Mouse (Mus musculus): Measurements from ENCODE around the gene Exd2. TPM values are rescaled to one million over a fixed set of nuclear protein-coding genes. Genes with fewer than 3 reads are reported as not detected.
A peak's percentile ranks its signal among the peaks of the same experiment; 100 is the strongest.

Gene Exd2
- polyA plus RNA-seq, 1 experiment from 2014 or later: 51.7 TPM

GRCm38 (mm10) chr12:80525513-80525912, 62.6 kb downstream of the Exd2 start:
- peak overlapping the region; percentile 9; the same call in 1 of the 2 replicates for H3K27ac ChIP-seq (ENCODE audit: low read depth, low read length)
- peak; percentile 74 for DNase-seq (ENCODE audit: low spot score)
- H3K9me3 ChIP-seq (ENCODE audit: control insufficient read depth, low read length): no peaks in the 10 kb centered on the region
- no peak overlapping the region for H3K4me3 ChIP-seq (ENCODE audit: low read depth, low read length)
- no peaks in the 10 kb centered on the region for H3K36me3 ChIP-seq (ENCODE audit: control insufficient read depth, insufficient read depth, low read length)
- peaks cover 30% of the 10 kb centered on the region for H3K4me1 ChIP-seq (replicated peaks; ENCODE audit: control insufficient read depth, insufficient read depth, low read length)
- WGBS: 4% methylated on average over 7 of the region's 7 CpGs
- no peaks in the 10 kb centered on the region for H3K27me3 ChIP-seq (ENCODE audit: control insufficient read depth, insufficient read depth, low read length)
- no peak overlapping the region for H3K9ac ChIP-seq (ENCODE audit: low read length)
- ATAC-seq (replicated peaks; ENCODE audit: low FRiP score): peak; percentile 80; the same call in 1 of the 2 replicates
- 0 out of 2 replicates have a peak overlapping the region, but pooled peaks have one; percentile 8 for H3K4me2 ChIP-seq (ENCODE audit: low read depth, low read length, severe bottlenecking)

GRCm38 (mm10) chr12:80526511-80526910, 63.6 kb downstream of the Exd2 start:
- H3K27ac ChIP-seq (ENCODE audit: low read depth, low read length): no peak overlapping the region
- H3K4me2 ChIP-seq (ENCODE audit: low read depth, low read length, severe bottlenecking): no peak overlapping the region
- H3K9ac ChIP-seq (ENCODE audit: low read length): no peak overlapping the region
- H3K36me3 ChIP-seq (ENCODE audit: control insufficient read depth, insufficient read depth, low read length): no peaks in the 10 kb centered on the region
- ATAC-seq (replicated peaks; ENCODE audit: low FRiP score) (no peak), DNase-seq (ENCODE audit: low spot score) (no peak)
- no peak overlapping the region for H3K4me3 ChIP-seq (ENCODE audit: low read depth, low read length)
- peaks cover 29% of the 10 kb centered on the region for H3K4me1 ChIP-seq (replicated peaks; ENCODE audit: control insufficient read depth, insufficient read depth, low read length)
- no peaks in the 10 kb centered on the region for H3K27me3 ChIP-seq (ENCODE audit: control insufficient read depth, insufficient read depth, low read length)
- 60% methylated on average over 2 of the region's 2 CpGs for WGBS
- no peaks in the 10 kb centered on the region for H3K9me3 ChIP-seq (ENCODE audit: control insufficient read depth, low read length)

GRCm38 (mm10) chr12:80527727-80528389, 65.0 kb downstream of the Exd2 start:
- ATAC-seq (replicated peaks; ENCODE audit: low FRiP score) (no peak), DNase-seq (ENCODE audit: low spot score) (no peak)
- Histone ChIP-seq H3K9me3 (ENCODE audit: control insufficient read depth, low read length) (no peaks in the 10 kb centered on the region), H3K9ac (ENCODE audit: low read length) (peak overlapping the region; percentile 16; the same call in 1 of the 2 replicates), H3K4me2 (ENCODE audit: low read depth, low read length, severe bottlenecking) (no peak overlapping the region), H3K4me3 (ENCODE audit: low read depth, low read length) (no peak overlapping the region), H3K27me3 (ENCODE audit: control insufficient read depth, insufficient read depth, low read length) (no peaks in the 10 kb centered on the region), H3K36me3 (ENCODE audit: control insufficient read depth, insufficient read depth, low read length) (no peaks in the 10 kb centered on the region), H3K27ac (ENCODE audit: low read depth, low read length) (peak overlapping the region; percentile 41; the same call in 1 of the 2 replicates), H3K4me1 (replicated peaks; ENCODE audit: control insufficient read depth, insufficient read depth, low read length) (peaks cover 24% of the 10 kb centered on the region)
- WGBS: 74% methylated on average over 5 of the region's 5 CpGs

GRCm38 (mm10) chr12:80530052-80530451, 67.2 kb downstream of the Exd2 start:
- H3K9ac ChIP-seq (ENCODE audit: low read length): no peak overlapping the region
- no peak overlapping the region for H3K4me3 ChIP-seq (ENCODE audit: low read depth, low read length)
- no peaks in the 10 kb centered on the region for H3K36me3 ChIP-seq (ENCODE audit: control insufficient read depth, insufficient read depth, low read length)
- ATAC-seq (replicated peaks; ENCODE audit: low FRiP score) (no peak), DNase-seq (ENCODE audit: low spot score) (no peak)
- WGBS: 90% methylated on average over 2 of the region's 2 CpGs
- H3K27ac ChIP-seq (ENCODE audit: low read depth, low read length): no peak overlapping the region
- H3K4me2 ChIP-seq (ENCODE audit: low read depth, low read length, severe bottlenecking): no peak overlapping the region
- no peaks in the 10 kb centered on the region for H3K27me3 ChIP-seq (ENCODE audit: control insufficient read depth, insufficient read depth, low read length)
- H3K9me3 ChIP-seq (ENCODE audit: control insufficient read depth, low read length): no peaks in the 10 kb centered on the region
- H3K4me1 ChIP-seq (replicated peaks; ENCODE audit: control insufficient read depth, insufficient read depth, low read length): peaks cover 16% of the 10 kb centered on the region

- Histone ChIP-seq H3K27ac (ENCODE audit: low read depth, low read length) (no peak overlapping the region), H3K9me3 (ENCODE audit: control insufficient read depth, low read length) (no peaks in the 10 kb centered on the region), H3K36me3 (ENCODE audit: control insufficient read depth, insufficient read depth, low read length) (no peaks in the 10 kb centered on the region), H3K4me1 (replicated peaks; ENCODE audit: control insufficient read depth, insufficient read depth, low read length) (peaks cover 13% of the 10 kb centered on the region), H3K4me2 (ENCODE audit: low read depth, low read length, severe bottlenecking) (no peak overlapping the region), H3K4me3 (ENCODE audit: low read depth, low read length) (no peak overlapping the region), H3K27me3 (ENCODE audit: control insufficient read depth, insufficient read depth, low read length) (no peaks in the 10 kb centered on the region), H3K9ac (ENCODE audit: low read length) (no peak overlapping the region)
- ATAC-seq (replicated peaks; ENCODE audit: low FRiP score) (no peak), DNase-seq (ENCODE audit: low spot score) (no peak)
- 83% methylated on average over 6 of the region's 6 CpGs for WGBS
These were observed 67.7 kb downstream of the Exd2 start for GRCm38 (mm10) chr12:80530630-80531029.

- peaks cover 4% of the 10 kb centered on the region; the same call in 1 of the 2 replicates for H3K4me1 ChIP-seq (replicated peaks; ENCODE audit: control insufficient read depth, insufficient read depth, low read length)
- ATAC-seq (replicated peaks; ENCODE audit: low FRiP score) (no peak), DNase-seq (ENCODE audit: low spot score) (no peak)
- H3K4me3 ChIP-seq (ENCODE audit: low read depth, low read length): no peak overlapping the region
- H3K4me2 ChIP-seq (ENCODE audit: low read depth, low read length, severe bottlenecking): no peak overlapping the region
- H3K27me3 ChIP-seq (ENCODE audit: control insufficient read depth, insufficient read depth, low read length): no peaks in the 10 kb centered on the region
- no peak overlapping the region for H3K9ac ChIP-seq (ENCODE audit: low read length)
- no peak overlapping the region for H3K27ac ChIP-seq (ENCODE audit: low read depth, low read length)
- H3K9me3 ChIP-seq (ENCODE audit: control insufficient read depth, low read length): no peaks in the 10 kb centered on the region
- no peaks in the 10 kb centered on the region for H3K36me3 ChIP-seq (ENCODE audit: control insufficient read depth, insufficient read depth, low read length)
- WGBS: 84% methylated on average over 10 of the region's 10 CpGs
These were observed 68.7 kb downstream of the Exd2 start for GRCm38 (mm10) chr12:80531585-80531984.

GRCm38 (mm10) chr12:80533876-80534275, 71.0 kb downstream of the Exd2 start:
- Histone ChIP-seq H3K27ac (ENCODE audit: low read depth, low read length) (no peak overlapping the region), H3K27me3 (ENCODE audit: control insufficient read depth, insufficient read depth, low read length) (no peaks in the 10 kb centered on the region), H3K4me2 (ENCODE audit: low read depth, low read length, severe bottlenecking) (no peak overlapping the region), H3K9me3 (ENCODE audit: control insufficient read depth, low read length) (no peaks in the 10 kb centered on the region), H3K4me3 (ENCODE audit: low read depth, low read length) (no peak overlapping the region), H3K36me3 (ENCODE audit: control insufficient read depth, insufficient read depth, low read length) (no peaks in the 10 kb centered on the region), H3K9ac (ENCODE audit: low read length) (no peak overlapping the region), H3K4me1 (replicated peaks; ENCODE audit: control insufficient read depth, insufficient read depth, low read length) (no peaks in the 10 kb centered on the region)
- ATAC-seq (replicated peaks; ENCODE audit: low FRiP score): no peak
- no peak for DNase-seq (ENCODE audit: low spot score)
- 72% methylated on average over 2 of the region's 2 CpGs for WGBS

GRCm38 (mm10) chr12:80537313-80537712, 74.4 kb downstream of the Exd2 start:
- no peak overlapping the region for H3K4me2 ChIP-seq (ENCODE audit: low read depth, low read length, severe bottlenecking)
- WGBS: 97% methylated on average over 2 of the region's 2 CpGs
- no peak overlapping the region for H3K9ac ChIP-seq (ENCODE audit: low read length)
- DNase-seq (ENCODE audit: low spot score) (no peak), ATAC-seq (replicated peaks; ENCODE audit: low FRiP score) (no peak)
- no peaks in the 10 kb centered on the region for H3K36me3 ChIP-seq (ENCODE audit: control insufficient read depth, insufficient read depth, low read length)
- no peaks in the 10 kb centered on the region for H3K27me3 ChIP-seq (ENCODE audit: control insufficient read depth, insufficient read depth, low read length)
- no peak overlapping the region for H3K4me3 ChIP-seq (ENCODE audit: low read depth, low read length)
- no peaks in the 10 kb centered on the region for H3K4me1 ChIP-seq (replicated peaks; ENCODE audit: control insufficient read depth, insufficient read depth, low read length)
- H3K27ac ChIP-seq (ENCODE audit: low read depth, low read length): no peak overlapping the region
- no peaks in the 10 kb centered on the region for H3K9me3 ChIP-seq (ENCODE audit: control insufficient read depth, low read length)

- Histone ChIP-seq H3K9me3 (ENCODE audit: control insufficient read depth, low read length) (no peaks in the 10 kb centered on the region), H3K9ac (ENCODE audit: low read length) (no peak overlapping the region), H3K4me2 (ENCODE audit: low read depth, low read length, severe bottlenecking) (no peak overlapping the region)
These were observed 75.4 kb downstream of the Exd2 start for GRCm38 (mm10) chr12:80538311-80538710.

More at GRCm38 (mm10) chr12:80538311-80538710, 75.4 kb downstream of the Exd2 start:
- Histone ChIP-seq H3K4me1 (replicated peaks; ENCODE audit: control insufficient read depth, insufficient read depth, low read length) (no peaks in the 10 kb centered on the region), H3K36me3 (ENCODE audit: control insufficient read depth, insufficient read depth, low read length) (no peaks in the 10 kb centered on the region), H3K27ac (ENCODE audit: low read depth, low read length) (no peak overlapping the region), H3K4me3 (ENCODE audit: low read depth, low read length) (no peak overlapping the region), H3K27me3 (ENCODE audit: control insufficient read depth, insufficient read depth, low read length) (no peaks in the 10 kb centered on the region)
- no peak for ATAC-seq (replicated peaks; ENCODE audit: low FRiP score)
- DNase-seq (ENCODE audit: low spot score): no peak
- 87% methylated on average over 6 of the region's 6 CpGs for WGBS

Data from forebrain, embryonic 11.5 days (tissue).